ENCODE assay signal across 14 mouse cellular contexts in the genomic region with DNA sequence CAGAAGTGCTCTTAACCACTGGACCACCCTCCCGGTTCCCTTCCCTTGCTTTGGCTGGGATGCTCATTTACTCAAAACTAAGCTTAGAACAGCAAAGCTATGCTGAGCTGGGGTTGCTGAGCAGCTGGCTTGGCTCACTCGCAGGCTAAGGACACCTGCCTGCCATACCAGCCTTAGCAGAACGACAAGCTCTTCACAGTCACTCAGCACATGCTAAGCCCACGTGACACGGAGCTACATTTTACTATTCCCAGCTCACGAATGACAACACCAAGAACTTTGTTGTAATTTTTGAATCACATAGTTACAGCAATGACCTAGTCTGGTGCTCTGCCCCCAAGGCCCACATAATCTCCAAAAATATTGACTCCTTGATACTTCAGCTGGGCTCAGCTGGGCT.
DNase-seq lines count a peak whose midpoint lies in the region; ATAC-seq and TF ChIP-seq lines count a peak whose summit lies in the region.
"Had no signal": no experiment of that assay in that cellular context is flagged by ENCODE, and none has a peak within 500 bp of the region (broad histone marks: within the 10 kb centered on the region; RNA-seq: fewer than 3 reads in every experiment).

No protein-coding gene starts in this region.

- H3K27ac ChIP-seq in kidney, postnatal 0 days, result 0 out of 2 replicates have a peak overlapping the region, but pooled peaks have one; percentile 62
- 0 out of 2 replicates have a peak overlapping the region, but pooled peaks have one; percentile 18 for H3K27ac ChIP-seq in stomach, postnatal 0 days (replicated peaks)

- DNase-seq in gastrocnemius, adult 18-20 months (ENCODE audit: low spot score), result peak; percentile 36
- DNase-seq in gastrocnemius, postnatal 25 days, result no peak
- no peak for DNase-seq in kidney, postnatal 0 days (ENCODE audit: low spot score)
- DNase-seq in kidney, postnatal 4 days, result no peak
- DNase-seq in right cerebral cortex, adult 2 months (ENCODE audit: low spot score in 2 of 2), result peak; percentile 50 to 53
- no peak for DNase-seq in right cerebral cortex, postnatal 4 days
- DNase-seq in stomach, postnatal 0 days (ENCODE audit: low spot score), result no peak
- no peak for DNase-seq in neural tube, embryonic 10.5 days (ENCODE audit: extremely low spot score, low spot score)
- DNase-seq: adrenal gland, postnatal 10 days; cerebellum, adult 9-10 months; liver; midbrain, embryonic 14.5 days; thymus, adult 18-20 months had no signal

- TF ChIP-seq EP300 in stomach, postnatal 0 days (optimal IDR thresholded peaks at IDR 0.05), result no peak

- H3K9ac ChIP-seq in kidney, postnatal 0 days (ENCODE audit: low read depth, low read length), result no peak overlapping the region
- H3K9ac ChIP-seq in stomach, postnatal 0 days (ENCODE audit: low read length), result no peak overlapping the region
- H3K9ac ChIP-seq: kidney, embryonic 15.5 days had no signal

- no peak for TF ChIP-seq CTCF in kidney, postnatal 0 days (IDR thresholded peaks at IDR 0.05; ENCODE audit: low read depth)
- TF ChIP-seq CTCF in stomach, postnatal 0 days (IDR thresholded peaks at IDR 0.05; ENCODE audit: low read depth), result no peak

- H3K4me3 ChIP-seq in kidney, postnatal 0 days (replicated peaks; ENCODE audit: low read depth, low read length), result no peak overlapping the region
- H3K4me3 ChIP-seq in stomach, postnatal 0 days (ENCODE audit: low read depth, low read length), result no peak overlapping the region
- H3K4me3 ChIP-seq: kidney, embryonic 15.5 days had no signal

- ATAC-seq in kidney, postnatal 0 days (replicated peaks; ENCODE audit: low FRiP score, low read depth), result no peak
- no peak for ATAC-seq in stomach, postnatal 0 days (ENCODE audit: low FRiP score, low TSS enrichment)

- H3K4me1 ChIP-seq in kidney, postnatal 0 days (replicated peaks; ENCODE audit: insufficient read depth, low read length), result peaks cover 14% of the 10 kb centered on the region
- 0 out of 2 replicates have a peak, but pooled peaks cover 2% of the 10 kb centered on the region for H3K4me1 ChIP-seq in stomach, postnatal 0 days (replicated peaks; ENCODE audit: control insufficient read depth, insufficient read depth)

- H3K9me3 ChIP-seq in kidney, postnatal 0 days (replicated peaks; ENCODE audit: low read length), result no peaks in the 10 kb centered on the region
- H3K9me3 ChIP-seq in stomach, postnatal 0 days (ENCODE audit: control insufficient read depth, low read length), result no peaks in the 10 kb centered on the region
- H3K9me3 ChIP-seq: kidney, embryonic 15.5 days had no signal

- no peaks in the 10 kb centered on the region for H3K36me3 ChIP-seq in kidney, postnatal 0 days (ENCODE audit: insufficient read depth, low read length)
- no peaks in the 10 kb centered on the region for H3K36me3 ChIP-seq in stomach, postnatal 0 days (ENCODE audit: control insufficient read depth, insufficient read depth, low read length)
- H3K36me3 ChIP-seq: kidney, embryonic 15.5 days had no signal

- H3K4me2 ChIP-seq in kidney, postnatal 0 days (ENCODE audit: low read length), result no peak overlapping the region
- no peak overlapping the region for H3K4me2 ChIP-seq in stomach, postnatal 0 days (replicated peaks; ENCODE audit: low read depth)
- H3K4me2 ChIP-seq: kidney, embryonic 15.5 days had no signal

- H3K27me3 ChIP-seq in kidney, postnatal 0 days (ENCODE audit: insufficient read depth, low read length), result no peaks in the 10 kb centered on the region
- H3K27me3 ChIP-seq in stomach, postnatal 0 days (ENCODE audit: control insufficient read depth, insufficient read depth, low read length), result no peaks in the 10 kb centered on the region
- H3K27me3 ChIP-seq: kidney, embryonic 15.5 days had no signal

- 83% methylated on average over 6 of the region's 6 CpGs for WGBS in kidney, postnatal 0 days
- WGBS in stomach, postnatal 0 days, result 75% methylated on average over 6 of the region's 6 CpGs

Comparison
In these comparisons a context has a peak if more than half of its experiments do, and no peak if none do; other contexts are left out.
1. DNase-seq: peak in gastrocnemius, adult 18-20 months (single experiment) and right cerebral cortex, adult 2 months (2 of 2); none in gastrocnemius, postnatal 25 days (single experiment), kidney, postnatal 0 days (single experiment), kidney, postnatal 4 days (0 of 2), right cerebral cortex, postnatal 4 days (single experiment), stomach, postnatal 0 days (single experiment) and neural tube, embryonic 10.5 days (single experiment).